Mouse (Mus musculus): ENCODE measurements around the gene Nfatc2.

DNA sequence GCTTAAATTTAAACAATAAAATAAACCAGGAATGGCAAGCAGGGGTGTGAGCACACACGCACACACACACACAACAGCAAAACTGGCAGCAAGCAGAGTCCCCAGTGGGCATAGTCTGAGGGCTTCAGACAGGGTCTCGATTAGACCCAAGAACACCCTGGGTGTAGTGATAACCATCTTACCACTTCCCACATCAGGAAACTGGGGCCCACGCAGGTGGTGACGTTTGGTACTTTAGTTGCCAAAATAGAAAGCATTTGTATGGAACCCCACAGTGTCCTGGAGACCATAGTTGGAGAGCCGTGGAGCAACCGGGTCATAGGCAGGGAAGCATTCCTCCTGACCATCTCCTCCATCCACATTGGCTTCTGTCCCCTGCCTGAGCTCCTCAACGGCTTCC is 5.8 kb downstream of the Nfatc2 start:
- no peak for TF ChIP-seq CTCF (IDR thresholded peaks at IDR 0.05; ENCODE audit: borderline replicate concordance, insufficient read depth, low read length)
- TF ChIP-seq POLR2A (IDR thresholded peaks at IDR 0.05; ENCODE audit: low read depth, low read length), result no peak

Measured in embryonic fibroblast, embryonic 13.5 days (primary cell).